Mouse (Mus musculus) brain, embryonic 14.5 days (tissue): ENCODE data around the gene Olfr1511.
"Not testable (repeated sequence)": the region's sequence is repeated elsewhere in the genome, so short reads cannot be mapped to it uniquely, and the experiment has no call there.

Experiments
- CTCF ChIP-seq: fragments of 200-500 bp; IDR thresholded peaks from 2 replicates; pipeline ENCODE4 v1.5.1; 2012; ENCODE audit warnings: inconsistent platforms, mild to moderate bottlenecking, moderate library complexity, borderline replicate concordance; ENCODE audit not compliant: insufficient read depth, insufficient read length; ENCODE audit errors: extremely low read depth
- POLR2A ChIP-seq: fragments of 200-500 bp; IDR thresholded peaks from 2 replicates; pipeline ENCODE4 v1.6.1; 2012; ENCODE audit warnings: mild to moderate bottlenecking, inconsistent platforms, borderline replicate concordance; ENCODE audit not compliant: poor library complexity, insufficient read depth, insufficient read length, severe bottlenecking; ENCODE audit errors: extremely low read depth

DNA sequence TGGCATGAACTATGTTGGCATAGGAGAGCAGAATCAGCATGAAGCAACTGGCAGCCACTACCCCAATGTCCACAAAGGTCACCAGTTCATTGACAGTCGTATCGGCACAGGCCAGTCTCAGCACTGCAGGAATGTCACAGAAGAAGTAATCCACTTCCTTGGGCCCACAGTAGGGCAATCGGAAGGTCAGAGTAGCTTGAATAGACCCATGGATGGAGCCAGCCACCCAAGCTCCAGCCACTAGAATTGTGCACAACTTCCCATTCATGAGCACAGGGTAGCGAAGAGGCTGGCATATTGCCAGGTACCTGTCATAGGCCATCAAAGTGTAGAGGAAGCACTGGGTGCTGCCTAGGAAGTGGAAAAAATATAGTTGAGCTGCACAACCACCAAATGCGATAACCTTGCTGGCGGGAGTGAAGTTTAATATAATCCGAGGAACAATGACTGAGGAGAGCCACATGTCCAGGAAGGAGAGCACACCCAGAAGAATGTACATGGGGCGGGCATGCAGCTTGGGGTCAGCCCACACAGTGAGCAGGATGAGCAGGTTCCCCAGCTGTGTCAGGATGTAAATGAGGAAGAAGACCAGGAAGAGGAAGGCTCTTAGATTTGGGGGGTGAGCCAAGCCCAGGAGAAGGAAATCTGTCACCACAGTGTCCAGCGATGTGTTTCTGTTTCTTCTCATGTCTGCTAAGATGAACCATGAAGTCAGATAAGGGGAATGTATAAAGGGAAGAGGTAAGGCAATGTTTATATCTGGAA is 6.9 kb downstream of the Olfr1511 start:
- TF ChIP-seq CTCF, POLR2A: not testable (repeated sequence)
